Mouse (Mus musculus) liver, embryonic 12.5 days (tissue): ENCODE measurements around the gene Rtn2. TPM values are rescaled to one million over a fixed set of nuclear protein-coding genes. Genes with fewer than 3 reads are reported as not detected.

Experiments
- ATAC-seq: fragments of 200-750 bp; cut with Nextera tagmentation; 2 replicates; pipeline ENCODE4 v1.8.0; 2017; ENCODE audit warnings: moderate number of reproducible peaks, mild to moderate bottlenecking, moderate library complexity
- H3K27ac ChIP-seq: fragments of 300-500 bp; sonication (generic); 2 replicates; pipeline ENCODE4 v1.5.1; 2016; ENCODE audit warnings: mild to moderate bottlenecking
- H3K27me3 ChIP-seq: fragments of 300-500 bp; sonication (generic); replicated peaks from 2 replicates; pipeline ENCODE4 v1.6.1; 2016; ENCODE audit warnings: mild to moderate bottlenecking, moderate library complexity
- H3K36me3 ChIP-seq: fragments of 300-500 bp; sonication (generic); 2 replicates; pipeline ENCODE4 v1.6.1; 2016; ENCODE audit warnings: mild to moderate bottlenecking, moderate library complexity
- H3K4me1 ChIP-seq: fragments of 300-500 bp; sonication (generic); 2 replicates; pipeline ENCODE4 v1.6.1; 2016
- H3K4me2 ChIP-seq: fragments of 300-500 bp; sonication (generic); 2 replicates; pipeline ENCODE4 v1.6.1; 2016; ENCODE audit warnings: mild to moderate bottlenecking, moderate library complexity
- H3K4me3 ChIP-seq: fragments of 300-500 bp; sonication (generic); 2 replicates; pipeline ENCODE4 v1.5.1; 2016; ENCODE audit warnings: mild to moderate bottlenecking, moderate library complexity
- H3K9ac ChIP-seq: fragments of 300-500 bp; sonication (generic); 2 replicates; pipeline ENCODE4 v1.6.1; 2016; ENCODE audit warnings: mild to moderate bottlenecking, moderate library complexity
- H3K9me3 ChIP-seq: fragments of 300-500 bp; sonication (generic); replicated peaks from 2 replicates; pipeline ENCODE4 v1.6.1; 2016; ENCODE audit warnings: mild to moderate bottlenecking, moderate library complexity
- WGBS: fragments of 180-500 bp; shearing (Covaris S2); methylation state at CpG from one replicate; pipeline ENCODE4 v1.1.7; 2016; ENCODE audit not compliant: insufficient replicate concordance; 5-methylcytosine and 5-hydroxymethylcytosine counted together
- polyA plus RNA-seq: library from polyadenylated mRNA; unstranded; fragments of >200 nt; fragmentation: Nextera tagmentation; extraction: Ambion mirVana; gene quantifications from 2 replicates; pipeline ENCODE4 v1.2.1, GENCODE M21; 2016

Gene Rtn2
- polyA plus RNA-seq, 1 experiment from 2014 or later = 5.1 TPM

GRCm38 (mm10) chr7:19343210-19343808 lies 60.9 kb downstream of the Rtn2 start:
- Histone ChIP-seq H3K4me2 (peak overlapping the region; percentile 63), H3K4me1 (peaks cover 42% of the 10 kb centered on the region), H3K27ac (no peak overlapping the region), H3K9me3 (no peaks in the 10 kb centered on the region), H3K4me3 (no peak overlapping the region; the same call in 1 of the 2 replicates), H3K9ac (no peak overlapping the region), H3K36me3 (peaks cover 2% of the 10 kb centered on the region; the same call in 1 of the 2 replicates), H3K27me3 (peaks cover 59% of the 10 kb centered on the region)
- ATAC-seq = no peak
- 1% methylated on average over 11 of the region's 11 CpGs for WGBS

- H3K9me3 ChIP-seq = no peaks in the 10 kb centered on the region
- peak within 1 kb of the TSS; percentile 85 for H3K4me2 ChIP-seq
- H3K27me3 ChIP-seq = peaks cover 52% of the 10 kb centered on the region
- peaks cover 43% of the 10 kb centered on the region for H3K4me1 ChIP-seq
- H3K9ac ChIP-seq = peak within 1 kb of the TSS; percentile 69
- no peak for ATAC-seq
- H3K27ac ChIP-seq = peak within 1 kb of the TSS; percentile 45; the same call in 1 of the 2 replicates
- peaks cover 11% of the 10 kb centered on the region for H3K36me3 ChIP-seq
- peak within 1 kb of the TSS; percentile 67 for H3K4me3 ChIP-seq
- WGBS = 16% methylated on average over 12 of the region's 12 CpGs
These were observed 61.9 kb downstream of the Rtn2 start, which contains the start of gene Ercc1 for GRCm38 (mm10) chr7:19344237-19344847. Gene Ercc1 (plus strand): TSS chr7:19344778.

GRCm38 (mm10) chr7:19344938-19345471 lies 62.6 kb downstream of the Rtn2 start:
- H3K4me1 ChIP-seq = peaks cover 50% of the 10 kb centered on the region
- peaks cover 45% of the 10 kb centered on the region for H3K27me3 ChIP-seq
- H3K4me2 ChIP-seq = peak overlapping the region; percentile 85
- peak overlapping the region; percentile 69 for H3K9ac ChIP-seq
- peak; percentile 94 for ATAC-seq
- H3K27ac ChIP-seq = peak overlapping the region; percentile 45; the same call in 1 of the 2 replicates
- H3K9me3 ChIP-seq = no peaks in the 10 kb centered on the region
- H3K36me3 ChIP-seq = peaks cover 18% of the 10 kb centered on the region
- under 1% methylated on average over 31 of the region's 31 CpGs for WGBS
- H3K4me3 ChIP-seq = peak overlapping the region; percentile 67

Other genes starting within 250 kb of the Rtn2 start
- gene Rsph6a, start 227.9 kb upstream of the Rtn2 start, polyA plus RNA-seq = not detected in 2 replicates
- gene Dmwd, start 206.4 kb upstream of the Rtn2 start, polyA plus RNA-seq = 7.4 and 7.9 TPM in 2 replicates
- 8.5 and 9.8 TPM in 2 replicates for gene Dmpk, start 198.8 kb upstream of the Rtn2 start, polyA plus RNA-seq
- 1.8 TPM in 2 replicates for gene Six5, start 188.0 kb upstream of the Rtn2 start, polyA plus RNA-seq
- gene Gm4969, start 164.3 kb upstream of the Rtn2 start, polyA plus RNA-seq = 0.55 and 0.66 TPM in 2 replicates
- gene Fbxo46, start 162.8 kb upstream of the Rtn2 start, polyA plus RNA-seq = 8.1 and 10.1 TPM in 2 replicates
- 4.9 and 5.5 TPM in 2 replicates for gene Qpctl, start 133.3 kb upstream of the Rtn2 start, polyA plus RNA-seq
- gene Snrpd2, start 132.9 kb upstream of the Rtn2 start, polyA plus RNA-seq = 97.8 and 98.3 TPM in 2 replicates
- gene Gipr, start 116.5 kb upstream of the Rtn2 start, polyA plus RNA-seq = 0.18 and 0.41 TPM in 2 replicates
- gene Eml2, start 106.2 kb upstream of the Rtn2 start, polyA plus RNA-seq = 4.1 and 5.1 TPM in 2 replicates
- gene Gpr4, start 70.1 kb upstream of the Rtn2 start, polyA plus RNA-seq = 0.51 and 0.62 TPM in 2 replicates
- gene Opa3, start 54.3 kb upstream of the Rtn2 start, polyA plus RNA-seq = 22.1 and 23.3 TPM in 2 replicates
- 61.1 and 61.5 TPM in 2 replicates for gene Vasp, start 10.8 kb upstream of the Rtn2 start, polyA plus RNA-seq
- not detected in 2 replicates for gene Ppm1n, start 2.6 kb upstream of the Rtn2 start, polyA plus RNA-seq
- gene Fosb, start 27.4 kb downstream of the Rtn2 start, polyA plus RNA-seq = 0.04 and 0.05 TPM in 2 replicates
- gene Ercc1, start 62.2 kb downstream of the Rtn2 start, polyA plus RNA-seq = 25.8 and 31.5 TPM in 2 replicates
- gene Cd3eap, start 76.9 kb downstream of the Rtn2 start, polyA plus RNA-seq = 19.5 and 19.9 TPM in 2 replicates
- gene Ppp1r13l, start 77.1 kb downstream of the Rtn2 start, polyA plus RNA-seq = 1.7 and 1.9 TPM in 2 replicates
- gene Ercc2, start 99.4 kb downstream of the Rtn2 start, polyA plus RNA-seq = 9.9 and 10.9 TPM in 2 replicates
- gene Klc3, start 121.5 kb downstream of the Rtn2 start, polyA plus RNA-seq = 0.58 and 1.2 TPM in 2 replicates
- gene Ckm, start 122.2 kb downstream of the Rtn2 start, polyA plus RNA-seq = 0.15 and 0.20 TPM in 2 replicates
- 3.8 and 4.2 TPM in 2 replicates for gene Mark4, start 176.2 kb downstream of the Rtn2 start, polyA plus RNA-seq
- 3.6 and 3.9 TPM in 2 replicates for gene Exoc3l2, start 180.7 kb downstream of the Rtn2 start, polyA plus RNA-seq
- 2.1 TPM in 2 replicates for gene Bloc1s3, start 225.7 kb downstream of the Rtn2 start, polyA plus RNA-seq
- 68.4 and 68.6 TPM in 2 replicates for gene Trappc6a, start 225.8 kb downstream of the Rtn2 start, polyA plus RNA-seq
- not detected in 2 replicates for gene Nkpd1, start 235.2 kb downstream of the Rtn2 start, polyA plus RNA-seq